Mouse (Mus musculus) forebrain, postnatal 0 days (tissue): ENCODE data around the gene Aspm. TPM values are rescaled to one million over a fixed set of nuclear protein-coding genes. Genes with fewer than 3 reads are reported as not detected.
A peak's percentile ranks its signal among the peaks of the same experiment; 100 is the strongest.
"Not testable (repeated sequence)": the region's sequence is repeated elsewhere in the genome, so short reads cannot be mapped to it uniquely, and the experiment has no call there.

ENCODE experiments used
- ATAC-seq: fragments of 200-750 bp; cut with Nextera tagmentation; 2 replicates; pipeline ENCODE4 v1.8.0; 2017; ENCODE audit warnings: mild to moderate bottlenecking, moderate library complexity
- DNase-seq: peaks from one replicate; pipeline ENCODE4 v3.0.0-alpha.2; 2015
- H3K27ac ChIP-seq: fragments of 300-500 bp; sonication (generic); 2 replicates; pipeline ENCODE4 v1.5.1; 2014; ENCODE audit warnings: low read depth, mild to moderate bottlenecking, antibody characterized with exemption, low read length, moderate library complexity, mixed read lengths
- H3K27me3 ChIP-seq: fragments of 300-500 bp; sonication (generic); 2 replicates; pipeline ENCODE4 v1.6.1; 2014; ENCODE audit warnings: mild to moderate bottlenecking, low read length, mixed read lengths; ENCODE audit not compliant: insufficient read depth
- H3K36me3 ChIP-seq: fragments of 300-500 bp; sonication (generic); 2 replicates; pipeline ENCODE4 v1.6.1; 2014; ENCODE audit warnings: mild to moderate bottlenecking, moderate library complexity; ENCODE audit not compliant: insufficient read depth
- H3K4me1 ChIP-seq: fragments of 300-500 bp; sonication (generic); 2 replicates; pipeline ENCODE4 v1.6.1; 2014; ENCODE audit warnings: antibody characterized with exemption; ENCODE audit not compliant: insufficient read depth
- H3K4me2 ChIP-seq: fragments of 300-500 bp; sonication (generic); 2 replicates; pipeline ENCODE4 v1.6.1; 2014; ENCODE audit warnings: low read depth, mild to moderate bottlenecking, moderate library complexity
- H3K4me3 ChIP-seq: fragments of 300-500 bp; sonication (generic); 2 replicates; pipeline ENCODE4 v1.5.1; 2014; ENCODE audit warnings: low read depth, low read length, mixed read lengths
- H3K9ac ChIP-seq: fragments of 300-500 bp; sonication (generic); 2 replicates; pipeline ENCODE4 v1.6.1; 2014; ENCODE audit warnings: mild to moderate bottlenecking
- H3K9me3 ChIP-seq: fragments of 300-500 bp; sonication (generic); 2 replicates; pipeline ENCODE4 v1.6.1; 2016; ENCODE audit warnings: low read length
- CTCF ChIP-seq: sonication (generic); IDR thresholded peaks from 2 replicates; pipeline ENCODE4 v1.5.1; 2016; ENCODE audit warnings: antibody characterized with exemption, control low read depth, low read depth
- WGBS: fragments of 180-500 bp; shearing (Covaris S2); extraction: QIAGEN DNeasy Blood & Tissue Kit; methylation state at CpG from one replicate; pipeline ENCODE4 v1.1.7; 2014; 5-methylcytosine and 5-hydroxymethylcytosine counted together
- polyA plus RNA-seq: library from polyadenylated mRNA; unstranded; fragments of >200 nt; fragmentation: Nextera tagmentation; extraction: Ambion mirVana; gene quantifications from 2 replicates; pipeline ENCODE4 v1.2.1, GENCODE M21; 2015
- total RNA-seq: library from RNA; depleted of rRNA; stranded (reverse); fragments of >200 nt; gene quantifications from 2 replicates; pipeline ENCODE4 v1.2.3, GENCODE M21; 2014

Gene Aspm
- total and polyA plus RNA-seq, 2 experiments from 2014 or later, result 1.7 to 5.4 TPM

DNA sequence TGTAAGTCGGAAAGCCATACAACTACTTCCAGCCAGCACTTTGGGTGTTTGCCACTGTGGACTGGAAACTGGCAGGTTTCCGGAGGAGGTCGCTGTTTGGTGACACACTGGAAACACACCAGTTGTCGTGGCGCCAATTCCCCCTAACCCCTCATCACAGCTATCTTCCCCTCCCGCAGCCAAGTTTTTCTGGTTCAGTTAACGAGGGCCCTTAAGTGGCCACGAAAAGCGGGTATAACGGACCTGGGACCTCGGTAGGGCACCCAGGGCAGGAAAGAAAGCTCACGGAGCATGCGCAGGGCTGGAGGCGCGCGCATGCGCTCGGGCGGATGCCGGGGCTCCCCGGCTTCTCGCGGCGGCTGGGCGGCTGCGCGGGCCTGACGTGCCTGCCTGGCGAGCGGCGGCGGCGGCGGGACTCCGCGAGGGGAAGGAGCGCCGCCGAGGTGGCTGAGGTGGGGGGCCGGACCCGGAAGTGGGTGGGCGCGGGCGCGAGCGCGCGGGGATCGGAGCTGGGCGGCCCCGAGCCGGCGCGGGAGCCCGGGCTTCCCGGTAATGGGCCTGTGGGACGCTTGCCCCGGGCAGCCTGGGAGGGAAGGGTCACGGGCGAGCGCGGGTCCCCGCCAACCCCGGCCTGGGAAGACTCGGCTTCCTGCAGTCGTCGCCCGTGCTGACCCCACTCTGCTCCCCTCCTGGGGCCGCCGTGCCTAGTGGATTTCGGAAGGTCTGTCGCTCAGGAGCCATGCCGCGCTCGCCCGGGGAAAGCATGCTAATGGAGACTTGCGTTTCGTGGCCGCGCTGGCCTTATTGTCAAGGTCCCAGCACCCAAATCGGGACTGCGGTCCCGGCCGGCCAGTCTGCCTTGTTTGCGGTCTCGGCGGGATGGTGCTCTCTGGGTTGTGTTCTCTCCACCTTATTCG, 32.4 kb upstream of the Aspm start, which contains the start of gene Zbtb41:
Gene Zbtb41 (plus strand): TSS at position 414 of the 917 bp plus-strand sequence.
- H3K27me3 ChIP-seq, result no peaks in the 10 kb centered on the region
- H3K4me1 ChIP-seq, result peaks cover 15% of the 10 kb centered on the region
- H3K27ac ChIP-seq, result peak within 1 kb of the TSS; percentile 85
- peak within 1 kb of the TSS; percentile 94 for H3K9ac ChIP-seq
- H3K4me3 ChIP-seq, result peak within 1 kb of the TSS; percentile 86
- ATAC-seq, result peak; percentile 99
- H3K9me3 ChIP-seq, result no peaks in the 10 kb centered on the region
- DNase-seq, result peak; percentile 96
- TF ChIP-seq CTCF, result peak; percentile 75
- peak within 1 kb of the TSS; percentile 52 for H3K4me2 ChIP-seq
- WGBS, result under 1% methylated on average over 59 of the region's 88 CpGs
- no peaks in the 10 kb centered on the region for H3K36me3 ChIP-seq

DNA sequence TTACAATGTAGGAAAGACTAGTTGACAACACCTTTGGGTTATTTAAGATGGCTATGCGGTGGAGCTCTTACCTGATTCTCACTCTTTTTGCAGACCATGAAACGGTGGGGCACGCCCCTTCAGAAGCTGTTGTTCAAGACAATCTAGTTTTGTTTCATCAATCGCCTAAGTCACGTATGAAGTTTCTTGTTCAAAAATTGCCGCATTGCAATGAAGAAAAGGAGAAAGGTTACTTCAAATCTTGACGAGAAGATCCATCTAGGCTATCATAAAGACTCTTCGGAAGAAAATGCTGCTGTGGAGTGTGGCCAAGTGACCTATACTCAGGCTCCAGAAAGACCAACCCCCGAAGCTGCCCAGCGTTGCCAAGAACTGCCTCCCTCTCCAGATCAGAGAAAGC, 31.6 kb upstream of the Aspm start:
- 11% methylated on average over 10 of the region's 10 CpGs for WGBS

DNA sequence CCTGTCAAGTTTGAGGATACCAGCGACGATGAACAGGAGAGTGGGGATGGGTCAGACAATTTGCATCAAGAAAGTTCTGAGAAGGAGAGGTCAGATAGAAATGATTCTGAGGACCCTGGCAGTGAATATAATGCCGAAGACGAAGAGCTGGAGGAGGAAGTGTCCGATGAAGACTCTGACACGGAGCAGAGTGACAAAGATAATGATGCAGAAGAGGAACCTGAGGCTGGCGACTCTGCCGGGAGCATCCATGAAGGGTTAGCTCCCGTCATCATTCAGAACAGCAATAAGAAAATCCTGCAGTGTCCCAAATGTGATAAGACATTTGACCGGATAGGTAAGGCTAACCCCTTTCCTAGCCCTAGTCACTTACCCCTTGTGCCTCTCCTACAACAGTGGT, 30.6 kb upstream of the Aspm start:
- WGBS, result 47% methylated on average over 10 of the region's 10 CpGs
- peak overlapping the region; percentile 86 for H3K4me3 ChIP-seq
- no peak overlapping the region for H3K27ac ChIP-seq
- peaks cover 16% of the 10 kb centered on the region for H3K4me1 ChIP-seq
- no peak for TF ChIP-seq CTCF
- no peaks in the 10 kb centered on the region for H3K9me3 ChIP-seq
- H3K4me2 ChIP-seq, result peak overlapping the region; percentile 52
- no peak overlapping the region for H3K9ac ChIP-seq
- no peak for DNase-seq
- no peaks in the 10 kb centered on the region for H3K27me3 ChIP-seq
- ATAC-seq, result no peak
- H3K36me3 ChIP-seq, result peaks cover 1% of the 10 kb centered on the region

More for the DNA sequence above, 31.6 kb upstream of the Aspm start:
- H3K36me3 ChIP-seq, result no peaks in the 10 kb centered on the region
- ATAC-seq (no peak), DNase-seq (no peak)
- H3K4me2 ChIP-seq, result peak overlapping the region; percentile 52
- H3K9me3 ChIP-seq, result no peaks in the 10 kb centered on the region
- TF ChIP-seq CTCF, result no peak
- peaks cover 16% of the 10 kb centered on the region for H3K4me1 ChIP-seq
- H3K27me3 ChIP-seq, result no peaks in the 10 kb centered on the region
- peak overlapping the region; percentile 85; the same call in 1 of the 2 replicates for H3K27ac ChIP-seq
- peak overlapping the region; percentile 94 for H3K9ac ChIP-seq
- H3K4me3 ChIP-seq, result peak overlapping the region; percentile 86

DNA sequence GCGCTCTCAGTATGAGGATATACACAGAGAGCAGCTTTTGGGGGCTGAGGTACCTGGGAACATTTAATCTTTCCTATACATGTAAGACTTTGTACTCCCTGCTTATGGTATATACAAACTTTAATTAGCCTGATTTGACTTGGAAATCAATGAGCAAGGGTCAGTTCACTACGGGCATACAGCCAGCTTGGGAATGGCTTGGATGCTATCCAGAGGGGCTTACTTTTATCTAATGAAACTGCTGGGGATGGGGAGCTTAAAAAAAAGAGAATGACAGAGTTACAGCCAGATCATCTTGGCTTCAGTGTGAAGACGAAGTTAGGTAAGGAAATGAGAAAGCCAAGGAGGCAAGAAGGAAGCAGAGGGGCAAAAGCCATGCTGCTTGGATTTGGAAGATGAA, 29.6 kb upstream of the Aspm start:
- 19% methylated on average over 3 of the region's 3 CpGs for WGBS
- ATAC-seq (no peak), DNase-seq (no peak)
- peaks cover 8% of the 10 kb centered on the region for H3K36me3 ChIP-seq
- H3K4me2 ChIP-seq, result peak overlapping the region; percentile 51
- H3K9ac ChIP-seq, result no peak overlapping the region
- H3K27me3 ChIP-seq, result no peaks in the 10 kb centered on the region
- no peak for TF ChIP-seq CTCF
- H3K4me3 ChIP-seq, result peak overlapping the region; percentile 30
- peaks cover 16% of the 10 kb centered on the region for H3K4me1 ChIP-seq
- no peaks in the 10 kb centered on the region for H3K9me3 ChIP-seq
- H3K27ac ChIP-seq, result no peak overlapping the region

DNA sequence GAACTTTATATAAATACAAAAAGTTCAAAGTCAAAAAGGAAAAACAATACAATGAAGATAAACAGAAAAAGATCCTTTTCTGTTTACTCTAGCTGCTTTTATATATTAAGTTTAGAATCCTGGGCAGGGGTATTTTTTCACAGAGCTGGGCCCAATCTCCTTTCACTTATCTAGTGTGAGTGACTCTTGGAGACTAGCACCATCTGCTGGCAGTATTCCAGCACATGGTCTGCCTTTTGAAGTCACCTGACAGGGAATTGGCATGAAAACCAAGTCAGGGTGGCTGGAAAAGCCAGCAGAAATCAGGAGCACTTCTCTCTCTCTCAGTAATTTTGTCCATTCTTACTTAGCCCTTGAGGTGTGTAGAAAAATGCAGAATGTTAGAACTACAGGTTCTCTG, 16.2 kb upstream of the Aspm start:
- no peak overlapping the region for H3K4me2 ChIP-seq
- H3K27me3 ChIP-seq, result no peaks in the 10 kb centered on the region
- H3K36me3 ChIP-seq, result peaks cover 31% of the 10 kb centered on the region
- ATAC-seq, result no peak; the same call in 1 of the 2 replicates
- no peak overlapping the region for H3K27ac ChIP-seq
- TF ChIP-seq CTCF, result peak; percentile 50
- DNase-seq, result peak; percentile 61
- H3K9ac ChIP-seq, result no peak overlapping the region
- H3K4me3 ChIP-seq, result no peak overlapping the region
- H3K4me1 ChIP-seq, result no peaks in the 10 kb centered on the region
- no peaks in the 10 kb centered on the region for H3K9me3 ChIP-seq

DNA sequence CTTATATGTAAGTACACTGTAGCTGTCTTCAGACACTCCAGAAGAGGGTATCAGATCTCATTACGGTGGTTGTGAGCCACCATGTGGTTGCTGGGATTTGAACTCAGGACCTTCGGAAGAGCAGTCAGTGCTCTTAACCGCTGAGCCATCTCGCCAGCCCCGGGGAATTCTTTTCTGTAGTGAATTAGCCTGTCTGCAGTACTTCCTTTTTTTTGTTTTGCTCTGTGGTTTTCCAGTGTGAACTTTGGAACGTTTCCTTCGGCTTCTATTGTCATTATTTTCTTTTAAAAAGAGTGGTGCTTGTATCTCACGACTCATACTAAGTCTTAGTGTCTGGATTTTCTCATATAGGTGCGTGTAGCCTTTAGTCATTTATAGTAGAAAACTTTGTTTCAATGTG, 11.5 kb upstream of the Aspm start:
- not testable (repeated sequence) for DNase-seq, H3K27ac ChIP-seq, H3K9ac ChIP-seq, H3K27me3 ChIP-seq, H3K4me1 ChIP-seq, H3K4me2 ChIP-seq, ATAC-seq, H3K9me3 ChIP-seq, H3K4me3 ChIP-seq
- 85% methylated on average over 9 of the region's 9 CpGs for WGBS
- H3K36me3 ChIP-seq, result peaks cover 35% of the 10 kb centered on the region

DNA sequence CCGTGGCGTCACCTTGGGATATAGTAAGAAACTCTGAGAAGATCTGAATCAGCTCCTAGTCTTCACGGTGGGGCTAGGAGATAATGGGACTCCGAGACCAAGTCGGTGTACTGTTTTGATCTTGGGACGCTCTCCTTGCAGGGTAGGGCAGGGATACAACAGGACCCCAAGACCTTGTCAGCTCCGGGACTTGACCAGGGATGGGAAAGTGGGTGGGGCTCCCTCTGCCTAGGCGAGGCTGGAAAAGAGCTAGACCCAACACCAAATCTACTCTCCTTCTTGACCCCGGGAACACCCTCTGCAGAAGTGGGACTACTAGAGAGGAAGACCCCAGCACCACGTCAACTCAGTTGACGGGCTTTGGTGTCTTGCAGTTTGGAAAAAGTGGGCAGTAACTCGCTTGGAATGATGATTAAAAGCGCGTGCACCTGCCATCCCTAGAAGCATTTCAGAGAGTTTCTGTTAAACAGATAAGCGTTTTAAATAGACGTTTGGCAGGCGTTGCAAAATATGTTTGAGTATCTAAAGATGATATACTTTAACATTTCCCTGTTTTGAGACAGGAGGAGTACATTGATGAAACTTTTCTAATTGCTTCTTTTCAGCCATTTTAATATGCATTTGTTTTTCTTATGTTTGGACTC, 776 bp downstream of the Aspm start:
- ATAC-seq (no peak), DNase-seq (no peak)
- no peaks in the 10 kb centered on the region for H3K9me3 ChIP-seq
- H3K27me3 ChIP-seq, result no peaks in the 10 kb centered on the region
- no peaks in the 10 kb centered on the region for H3K36me3 ChIP-seq
- H3K4me2 ChIP-seq, result peak overlapping the region; percentile 99
- H3K4me3 ChIP-seq, result peak overlapping the region; percentile 82
- no peak overlapping the region for H3K27ac ChIP-seq
- H3K4me1 ChIP-seq, result 0 out of 2 replicates have a peak, but pooled peaks cover 4% of the 10 kb centered on the region
- TF ChIP-seq CTCF, result no peak
- WGBS, result 2% methylated on average over 17 of the region's 17 CpGs
- peak overlapping the region; percentile 46 for H3K9ac ChIP-seq
